Mouse (Mus musculus) heart, embryonic 15.5 days (tissue): ENCODE results near the gene BC107364. TPM values are rescaled to one million over a fixed set of nuclear protein-coding genes. Genes with fewer than 3 reads are reported as not detected.
"Not testable (repeated sequence)": the region's sequence is repeated elsewhere in the genome, so short reads cannot be mapped to it uniquely, and the experiment has no call there.

Experiments used
- ATAC-seq: fragments of 200-750 bp; cut with Nextera tagmentation; replicated peaks from 2 replicates; pipeline ENCODE4 v1.8.0; 2017; ENCODE audit warnings: low read depth, moderate TSS enrichment; ENCODE audit not compliant: insufficient number of reproducible peaks, insufficient read depth, low FRiP score
- H3K27ac ChIP-seq: fragments of 300-500 bp; sonication (generic); 2 replicates; pipeline ENCODE4 v1.5.1; 2015; ENCODE audit warnings: mild to moderate bottlenecking, inconsistent platforms
- H3K27me3 ChIP-seq: fragments of 300-500 bp; sonication (generic); 2 replicates; pipeline ENCODE4 v1.6.1; 2015; ENCODE audit warnings: inconsistent platforms
- H3K36me3 ChIP-seq: fragments of 300-500 bp; sonication (generic); 2 replicates; pipeline ENCODE4 v1.6.1; 2015; ENCODE audit warnings: mild to moderate bottlenecking, inconsistent platforms
- H3K4me1 ChIP-seq: fragments of 300-500 bp; sonication (generic); replicated peaks from 2 replicates; pipeline ENCODE4 v1.6.1; 2015; ENCODE audit warnings: inconsistent platforms
- H3K4me2 ChIP-seq: fragments of 300-500 bp; sonication (generic); 2 replicates; pipeline ENCODE4 v1.6.1; 2015; ENCODE audit warnings: inconsistent platforms, mild to moderate bottlenecking, moderate library complexity
- H3K4me3 ChIP-seq: fragments of 300-500 bp; sonication (generic); 2 replicates; pipeline ENCODE4 v1.5.1; 2015; ENCODE audit warnings: mild to moderate bottlenecking, inconsistent platforms
- H3K9ac ChIP-seq: fragments of 300-500 bp; sonication (generic); 2 replicates; pipeline ENCODE4 v1.6.1; 2015; ENCODE audit warnings: mild to moderate bottlenecking, inconsistent platforms
- H3K9me3 ChIP-seq: fragments of 300-500 bp; sonication (generic); replicated peaks from 2 replicates; pipeline ENCODE4 v1.6.1; 2016; ENCODE audit warnings: inconsistent platforms
- WGBS: fragments of 180-500 bp; shearing (Covaris S2); methylation state at CpG from one replicate; pipeline ENCODE4 v1.1.7; 2015; ENCODE audit warnings: mixed read lengths; 5-methylcytosine and 5-hydroxymethylcytosine counted together
- polyA plus RNA-seq: library from polyadenylated mRNA; unstranded; fragments of >200 nt; fragmentation: Nextera tagmentation; extraction: Ambion mirVana; gene quantifications from 2 replicates; pipeline ENCODE4 v1.2.1, GENCODE M21; 2015

The BC107364 gene
- polyA plus RNA-seq, 1 experiment from 2014 or later: 0.53 TPM

- not testable (repeated sequence) for H3K9ac ChIP-seq, H3K9me3 ChIP-seq, H3K27ac ChIP-seq, H3K36me3 ChIP-seq, H3K4me3 ChIP-seq, ATAC-seq, H3K4me2 ChIP-seq
- H3K27me3 ChIP-seq: peaks cover 80% of the 10 kb centered on the region
- H3K4me1 ChIP-seq: peaks cover 17% of the 10 kb centered on the region
- 85% methylated on average over 10 of the region's 10 CpGs for whole genome bisulfite sequencing
These were observed 44.0 kb downstream of the BC107364 start for GRCm38 (mm10) chr3:96408111-96408510.

- no peak for ATAC-seq
- Histone ChIP-seq H3K36me3 (no peaks in the 10 kb centered on the region), H3K27me3 (peaks cover 91% of the 10 kb centered on the region), H3K4me3 (no peak overlapping the region), H3K9me3 (no peaks in the 10 kb centered on the region; the same call in 1 of the 2 replicates), H3K9ac (no peak overlapping the region), H3K27ac (no peak overlapping the region), H3K4me2 (no peak overlapping the region), H3K4me1 (peaks cover 24% of the 10 kb centered on the region)
- WGBS: 52% methylated on average over 32 of the region's 32 CpGs
These were observed 46.3 kb downstream of the BC107364 start for GRCm38 (mm10) chr3:96405541-96406503.

- no peak for ATAC-seq
- no peak overlapping the region for H3K4me3 ChIP-seq
These were observed 47.1 kb downstream of the BC107364 start for GRCm38 (mm10) chr3:96405004-96405403.

DNA sequence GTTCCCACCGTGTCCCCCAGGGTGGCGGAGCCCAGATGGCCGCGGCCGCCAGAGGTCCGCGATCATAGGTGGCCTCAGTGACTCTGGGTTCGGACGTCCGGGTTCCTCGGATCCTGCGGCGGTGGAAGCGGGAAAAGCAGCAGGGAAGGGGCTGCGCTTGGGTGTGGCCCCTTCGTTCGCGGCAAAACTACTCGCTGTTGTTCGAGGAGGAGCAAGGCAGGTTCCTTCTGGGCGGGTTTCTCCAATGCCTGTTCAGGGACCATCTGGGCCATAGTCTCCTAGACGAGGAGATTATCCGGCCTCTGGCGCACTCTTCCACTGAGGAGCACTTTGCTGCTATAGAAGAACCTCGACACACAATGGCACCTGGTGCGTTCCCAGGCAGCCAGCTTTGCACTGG, 47.7 kb downstream of the BC107364 start:
- H3K4me2 ChIP-seq: peak overlapping the region; percentile 52
- no peak for ATAC-seq
- H3K36me3 ChIP-seq: no peaks in the 10 kb centered on the region
- peaks cover 91% of the 10 kb centered on the region for H3K27me3 ChIP-seq
- under 1% methylated on average over 26 of the region's 26 CpGs for WGBS
- no peaks in the 10 kb centered on the region; the same call in 1 of the 2 replicates for H3K9me3 ChIP-seq
- H3K4me3 ChIP-seq: peak overlapping the region; percentile 31
- H3K4me1 ChIP-seq: peaks cover 18% of the 10 kb centered on the region
- H3K9ac ChIP-seq: no peak overlapping the region
- H3K27ac ChIP-seq: no peak overlapping the region

More at GRCm38 (mm10) chr3:96405004-96405403, 47.1 kb downstream of the BC107364 start:
- H3K27ac ChIP-seq: no peak overlapping the region
- H3K36me3 ChIP-seq: no peaks in the 10 kb centered on the region
- H3K4me2 ChIP-seq: peak overlapping the region; percentile 52
- 14% methylated on average over 11 of the region's 11 CpGs for WGBS
- H3K9me3 ChIP-seq: no peaks in the 10 kb centered on the region; the same call in 1 of the 2 replicates
- peaks cover 23% of the 10 kb centered on the region for H3K4me1 ChIP-seq
- H3K9ac ChIP-seq: no peak overlapping the region
- H3K27me3 ChIP-seq: peaks cover 91% of the 10 kb centered on the region

DNA sequence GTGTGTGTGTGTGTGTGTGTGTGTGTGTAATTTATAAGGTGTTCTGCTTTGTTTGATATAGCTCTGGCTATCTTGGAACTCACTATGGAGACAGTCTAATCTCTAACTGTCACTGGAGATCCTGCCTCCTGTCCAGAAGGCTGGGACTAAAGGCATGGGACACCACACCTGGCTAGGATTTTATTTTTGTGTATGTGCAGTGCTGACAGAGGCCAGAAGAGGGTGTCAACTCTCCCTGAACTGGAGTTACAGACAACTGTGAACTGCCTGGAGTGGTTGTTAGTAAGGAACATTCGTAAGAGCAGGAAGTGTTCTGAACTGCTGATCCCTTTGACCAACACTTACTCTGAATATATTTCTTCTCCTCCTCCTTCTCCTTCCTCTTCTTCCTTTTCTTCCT, 49.1 kb downstream of the BC107364 start:
- Histone ChIP-seq H3K9ac (no peak overlapping the region), H3K9me3 (no peaks in the 10 kb centered on the region; the same call in 1 of the 2 replicates), H3K36me3 (no peaks in the 10 kb centered on the region), H3K4me1 (peaks cover 13% of the 10 kb centered on the region), H3K27me3 (peaks cover 92% of the 10 kb centered on the region), H3K4me2 (no peak overlapping the region), H3K27ac (no peak overlapping the region), H3K4me3 (no peak overlapping the region)
- no peak for ATAC-seq
- 19% methylated on average over 1 of the region's 1 CpGs for WGBS

- Histone ChIP-seq H3K4me3 (peak overlapping the region; percentile 39), H3K9me3 (no peaks in the 10 kb centered on the region; the same call in 1 of the 2 replicates), H3K27ac (no peak overlapping the region), H3K4me2 (peak overlapping the region; percentile 54), H3K4me1 (peaks cover 13% of the 10 kb centered on the region), H3K9ac (no peak overlapping the region), H3K36me3 (no peaks in the 10 kb centered on the region), H3K27me3 (peaks cover 96% of the 10 kb centered on the region)
- 2% methylated on average over 41 of the region's 41 CpGs for WGBS
- ATAC-seq: no peak
These were observed 50.1 kb downstream of the BC107364 start for GRCm38 (mm10) chr3:96401832-96402501.

DNA sequence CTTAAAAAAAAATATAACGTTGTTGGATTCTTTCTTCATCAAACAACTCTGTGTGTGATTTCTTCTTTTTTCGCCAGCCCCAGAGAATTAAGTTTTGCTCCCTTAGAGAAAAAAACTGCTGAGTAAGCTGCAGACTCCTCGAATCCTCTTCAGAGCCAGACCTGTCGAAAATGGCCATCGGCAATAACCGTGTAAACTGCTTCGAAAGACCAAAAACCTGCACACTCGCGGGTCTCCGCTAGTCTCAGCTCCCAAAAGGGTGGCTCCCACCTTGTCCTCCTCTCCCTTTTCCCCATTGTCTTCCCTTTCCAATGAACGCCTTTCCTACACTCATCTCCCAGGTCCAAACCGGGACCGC, 50.7 kb downstream of the BC107364 start:
- no peak overlapping the region for H3K27ac ChIP-seq
- H3K9ac ChIP-seq: no peak overlapping the region
- H3K4me1 ChIP-seq: peaks cover 13% of the 10 kb centered on the region
- peaks cover 98% of the 10 kb centered on the region for H3K27me3 ChIP-seq
- no peaks in the 10 kb centered on the region; the same call in 1 of the 2 replicates for H3K9me3 ChIP-seq
- WGBS: 3% methylated on average over 13 of the region's 13 CpGs
- H3K36me3 ChIP-seq: no peaks in the 10 kb centered on the region
- H3K4me3 ChIP-seq: peak overlapping the region; percentile 39
- peak overlapping the region; percentile 54 for H3K4me2 ChIP-seq
- no peak for ATAC-seq

DNA sequence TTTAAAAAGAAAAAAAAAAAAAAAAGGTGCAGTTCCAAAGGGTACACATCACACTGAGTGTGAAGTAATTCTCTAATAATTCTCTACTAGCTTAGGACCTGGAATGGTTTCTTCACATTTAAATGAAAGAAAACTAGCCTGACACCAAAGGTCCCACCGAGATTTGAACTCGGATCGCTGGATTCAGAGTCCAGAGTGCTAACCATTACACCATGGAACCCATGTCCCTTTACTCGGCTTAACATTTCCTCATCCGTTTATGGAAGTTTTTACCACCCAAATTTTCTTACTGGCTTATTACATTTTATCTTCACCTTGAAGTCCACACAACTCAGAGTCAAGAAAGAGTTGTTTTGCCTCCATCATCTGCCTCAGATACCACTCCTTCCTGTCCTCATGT, 53.2 kb downstream of the BC107364 start:
- no peak overlapping the region for H3K27ac ChIP-seq
- peaks cover 8% of the 10 kb centered on the region for H3K4me1 ChIP-seq
- WGBS: 5% methylated on average over 5 of the region's 5 CpGs
- H3K4me2 ChIP-seq: no peak overlapping the region
- no peak for ATAC-seq
- H3K27me3 ChIP-seq: peaks cover 96% of the 10 kb centered on the region
- H3K36me3 ChIP-seq: no peaks in the 10 kb centered on the region
- no peak overlapping the region for H3K4me3 ChIP-seq
- no peaks in the 10 kb centered on the region for H3K9me3 ChIP-seq
- H3K9ac ChIP-seq: no peak overlapping the region

- WGBS: 94% methylated on average over 7 of the region's 7 CpGs
- H3K9ac ChIP-seq: no peak overlapping the region
These were observed 55.2 kb downstream of the BC107364 start for GRCm38 (mm10) chr3:96396857-96397256.

DNA sequence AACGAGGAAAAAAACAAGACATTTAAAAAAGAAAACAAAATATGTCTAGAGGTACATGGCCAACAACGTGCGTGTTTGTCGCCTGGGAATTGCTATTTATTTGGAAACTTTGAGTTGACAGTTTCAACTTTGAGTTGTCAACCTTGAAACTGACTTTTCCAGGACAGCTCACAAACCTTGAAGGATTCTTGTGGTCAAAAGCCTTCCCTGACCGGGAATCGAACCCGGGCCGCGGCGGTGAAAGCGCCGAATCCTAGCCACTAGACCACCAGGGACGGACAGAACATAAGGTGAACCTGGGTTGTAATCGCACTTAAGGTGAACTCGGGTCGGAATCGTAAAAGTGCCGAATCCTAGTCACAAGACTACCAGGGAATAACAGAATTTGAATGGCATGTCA, 64.9 kb downstream of the BC107364 start:
- no CpG with 5 or more reads among the region's 18 CpGs for WGBS
- not testable (repeated sequence) for H3K4me1 ChIP-seq, H3K9me3 ChIP-seq

More at GRCm38 (mm10) chr3:96396857-96397256, 55.2 kb downstream of the BC107364 start:
- H3K4me3 ChIP-seq: no peak overlapping the region
- no peak overlapping the region for H3K27ac ChIP-seq
- no peaks in the 10 kb centered on the region for H3K36me3 ChIP-seq
- peaks cover 7% of the 10 kb centered on the region for H3K4me1 ChIP-seq
- no peaks in the 10 kb centered on the region for H3K9me3 ChIP-seq
- peaks cover 91% of the 10 kb centered on the region for H3K27me3 ChIP-seq
- no peak overlapping the region for H3K4me2 ChIP-seq
- no peak for ATAC-seq

More for the DNA sequence above, 64.9 kb downstream of the BC107364 start:
- not testable (repeated sequence) for H3K36me3 ChIP-seq, H3K9ac ChIP-seq, H3K4me2 ChIP-seq, H3K27ac ChIP-seq, H3K4me3 ChIP-seq, ATAC-seq
- H3K27me3 ChIP-seq: peaks cover 34% of the 10 kb centered on the region
